Mouse (Mus musculus): ENCODE results near the gene Pim1. TPM values are rescaled to one million over a fixed set of nuclear protein-coding genes. Genes with fewer than 3 reads are reported as not detected.
"Not testable (repeated sequence)": the region's sequence is repeated elsewhere in the genome, so short reads cannot be mapped to it uniquely, and the experiment has no call there.

The Pim1 gene
- total and polyA plus RNA-seq, 2 experiments from 2014 or later: 8.3 to 12.7 TPM

DNA sequence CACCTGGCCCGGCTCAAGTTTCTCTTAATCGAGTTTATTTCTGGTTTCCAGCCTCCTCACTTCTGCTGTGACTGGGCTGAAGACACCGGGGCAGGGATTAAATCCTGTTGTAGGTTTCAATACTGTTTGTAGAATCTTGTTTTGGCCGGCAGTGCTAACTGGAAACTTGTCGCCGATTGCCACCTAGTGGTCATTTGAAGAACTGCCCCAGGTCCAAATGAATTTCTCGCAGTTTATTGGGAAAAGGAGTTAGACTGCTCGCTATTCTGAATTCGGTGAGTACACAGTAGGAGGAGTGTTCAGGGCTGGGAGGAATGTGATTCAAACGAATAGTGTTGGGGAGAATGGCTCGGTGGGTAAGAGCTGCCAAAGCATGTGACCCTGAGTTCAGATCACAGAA is 23.9 kb downstream of the Pim1 start:
- H3K4me1 ChIP-seq (ENCODE audit: insufficient read depth, low read length): no peaks in the 10 kb centered on the region
- H3K27ac ChIP-seq (ENCODE audit: low read depth, low read length): 0 out of 2 replicates have a peak overlapping the region, but pooled peaks have one; percentile 32
- peak; percentile 98 for TF ChIP-seq CTCF (IDR thresholded peaks at IDR 0.05)
- H3K36me3 ChIP-seq (ENCODE audit: insufficient read depth, low read length): no peaks in the 10 kb centered on the region
- no peaks in the 10 kb centered on the region for H3K27me3 ChIP-seq (ENCODE audit: insufficient read depth, low read length)
- WGBS: 3% methylated on average over 11 of the region's 11 CpGs
- no peaks in the 10 kb centered on the region for H3K9me3 ChIP-seq (ENCODE audit: low read length)
- H3K4me2 ChIP-seq (ENCODE audit: low read depth, low read length, poor library complexity, severe bottlenecking): no peak overlapping the region
- no peak overlapping the region for H3K4me3 ChIP-seq (ENCODE audit: low read depth, low read length)
- DNase-seq (ENCODE audit: low spot score) (peak; percentile 86), ATAC-seq (ENCODE audit: low FRiP score) (peak; percentile 34; the same call in 1 of the 2 replicates)
- H3K9ac ChIP-seq (replicated peaks; ENCODE audit: low read length, poor library complexity, severe bottlenecking): no peak overlapping the region

DNA sequence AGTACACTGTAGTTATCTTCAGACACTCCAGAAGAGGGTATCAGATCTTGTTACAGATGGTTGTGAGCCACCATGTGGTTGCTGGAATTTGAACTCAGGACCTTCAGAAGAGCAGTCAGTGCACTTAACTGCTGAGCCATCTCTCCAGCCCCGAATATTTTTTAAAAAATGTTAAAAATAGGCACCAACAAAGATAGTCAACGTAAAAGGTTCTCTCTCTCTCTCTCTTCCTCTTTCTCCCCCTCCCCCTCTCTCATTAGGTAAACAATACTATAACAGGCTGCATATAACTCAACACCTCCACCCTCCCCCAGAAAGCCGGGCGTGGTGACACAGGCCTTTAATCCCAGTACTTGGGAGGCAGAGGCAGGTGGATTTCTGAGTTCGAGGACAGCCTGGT is 28.1 kb downstream of the Pim1 start:
- H3K9ac ChIP-seq (replicated peaks; ENCODE audit: low read length, poor library complexity, severe bottlenecking); H3K27me3 ChIP-seq (ENCODE audit: insufficient read depth, low read length); DNase-seq (ENCODE audit: low spot score); H3K4me2 ChIP-seq (ENCODE audit: low read depth, low read length, poor library complexity, severe bottlenecking); H3K9me3 ChIP-seq (ENCODE audit: low read length); H3K4me1 ChIP-seq (ENCODE audit: insufficient read depth, low read length); H3K27ac ChIP-seq (ENCODE audit: low read depth, low read length); ATAC-seq (ENCODE audit: low FRiP score); H3K36me3 ChIP-seq (ENCODE audit: insufficient read depth, low read length); H3K4me3 ChIP-seq (ENCODE audit: low read depth, low read length): not testable (repeated sequence)
- WGBS: 93% methylated on average over 5 of the region's 5 CpGs

DNA sequence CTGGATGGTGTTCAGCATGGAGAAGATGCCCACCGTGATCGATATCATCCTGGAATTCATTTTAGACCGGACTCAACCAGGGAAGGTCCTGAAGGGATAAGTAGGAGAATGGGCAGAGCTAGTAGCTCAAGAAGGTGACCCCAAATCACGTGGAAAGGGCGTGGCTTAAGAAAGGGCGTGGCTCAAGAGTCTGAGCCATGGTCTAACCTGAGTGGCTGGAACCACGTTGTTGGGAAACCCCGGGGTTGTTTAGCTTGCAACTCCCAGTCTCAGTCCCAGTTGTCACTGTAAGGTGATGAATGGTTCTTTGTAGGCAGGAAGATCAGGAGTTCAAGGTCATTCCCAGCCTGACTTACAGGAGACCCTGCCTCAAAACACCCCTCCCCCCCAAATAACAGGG is 29.2 kb downstream of the Pim1 start:
- no peak overlapping the region for H3K4me2 ChIP-seq (ENCODE audit: low read depth, low read length, poor library complexity, severe bottlenecking)
- no peaks in the 10 kb centered on the region for H3K9me3 ChIP-seq (ENCODE audit: low read length)
- no peaks in the 10 kb centered on the region for H3K4me1 ChIP-seq (ENCODE audit: insufficient read depth, low read length)
- ATAC-seq (ENCODE audit: low FRiP score) (no peak), DNase-seq (ENCODE audit: low spot score) (no peak)
- WGBS: 82% methylated on average over 8 of the region's 8 CpGs
- H3K27me3 ChIP-seq (ENCODE audit: insufficient read depth, low read length): no peaks in the 10 kb centered on the region
- no peak overlapping the region for H3K9ac ChIP-seq (replicated peaks; ENCODE audit: low read length, poor library complexity, severe bottlenecking)
- no peak for TF ChIP-seq CTCF (IDR thresholded peaks at IDR 0.05)
- no peak overlapping the region for H3K27ac ChIP-seq (ENCODE audit: low read depth, low read length)
- no peaks in the 10 kb centered on the region for H3K36me3 ChIP-seq (ENCODE audit: insufficient read depth, low read length)
- no peak overlapping the region for H3K4me3 ChIP-seq (ENCODE audit: low read depth, low read length)

DNA sequence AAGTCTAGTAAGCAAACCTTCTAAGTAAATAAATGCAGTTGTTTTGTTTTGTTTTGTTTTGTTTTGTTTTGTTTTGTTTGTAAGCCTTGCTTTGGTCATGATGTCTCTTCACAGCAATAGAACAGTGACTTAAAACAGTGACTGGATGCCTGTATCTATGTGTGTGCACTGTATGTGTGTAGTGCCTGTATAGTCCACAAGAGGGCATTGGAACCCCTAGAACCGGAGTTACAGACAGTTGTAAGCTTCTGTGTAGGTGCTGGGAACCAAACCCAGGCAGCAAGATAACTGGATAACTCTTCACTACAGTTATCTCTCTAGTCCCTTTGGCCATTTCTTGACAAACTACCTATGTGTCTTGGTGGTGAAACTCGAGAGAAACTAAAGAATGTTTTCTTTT is 35.1 kb downstream of the Pim1 start:
- Histone ChIP-seq H3K27me3 (ENCODE audit: insufficient read depth, low read length) (no peaks in the 10 kb centered on the region), H3K4me1 (ENCODE audit: insufficient read depth, low read length) (no peaks in the 10 kb centered on the region), H3K9ac (replicated peaks; ENCODE audit: low read length, poor library complexity, severe bottlenecking) (no peak overlapping the region), H3K27ac (ENCODE audit: low read depth, low read length) (no peak overlapping the region), H3K36me3 (ENCODE audit: insufficient read depth, low read length) (no peaks in the 10 kb centered on the region), H3K9me3 (ENCODE audit: low read length) (no peaks in the 10 kb centered on the region), H3K4me3 (ENCODE audit: low read depth, low read length) (no peak overlapping the region), H3K4me2 (ENCODE audit: low read depth, low read length, poor library complexity, severe bottlenecking) (no peak overlapping the region)
- ATAC-seq (ENCODE audit: low FRiP score) (no peak), DNase-seq (ENCODE audit: low spot score) (no peak)
- peak; percentile 17; the same call in 1 of the 2 replicates for TF ChIP-seq CTCF (IDR thresholded peaks at IDR 0.05)
- WGBS: 76% methylated on average over 2 of the region's 2 CpGs

DNA sequence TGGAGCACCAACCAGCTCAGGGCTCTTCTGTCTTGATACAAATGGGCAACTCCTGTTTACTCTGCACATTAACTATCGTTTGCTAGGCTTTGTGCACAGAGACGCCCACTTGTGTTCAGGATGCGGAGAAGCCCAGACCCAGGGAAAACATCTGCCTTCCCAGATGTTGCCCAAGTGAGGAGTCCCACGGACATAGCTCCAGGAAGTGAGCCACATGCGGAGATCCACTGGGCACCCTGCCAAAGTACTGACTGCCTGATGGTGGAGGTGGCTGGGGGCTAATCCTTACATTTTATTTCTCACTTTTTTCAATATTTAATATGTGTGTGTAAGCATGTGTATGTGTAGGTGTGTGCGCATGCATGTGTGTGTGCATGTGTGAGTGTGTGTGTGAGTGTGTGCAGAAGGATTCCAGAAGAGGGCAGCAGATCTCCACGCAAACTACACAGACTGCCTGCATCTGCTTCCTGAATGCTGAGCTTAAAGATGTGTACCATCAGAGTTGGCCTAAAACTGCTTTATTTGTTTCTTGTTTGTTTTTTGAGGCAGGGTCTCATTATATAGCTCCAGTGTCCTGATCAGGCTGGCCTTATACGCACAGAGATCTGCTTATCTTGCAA is 38.1 kb downstream of the Pim1 start:
- WGBS: 84% methylated on average over 8 of the region's 8 CpGs

DNA sequence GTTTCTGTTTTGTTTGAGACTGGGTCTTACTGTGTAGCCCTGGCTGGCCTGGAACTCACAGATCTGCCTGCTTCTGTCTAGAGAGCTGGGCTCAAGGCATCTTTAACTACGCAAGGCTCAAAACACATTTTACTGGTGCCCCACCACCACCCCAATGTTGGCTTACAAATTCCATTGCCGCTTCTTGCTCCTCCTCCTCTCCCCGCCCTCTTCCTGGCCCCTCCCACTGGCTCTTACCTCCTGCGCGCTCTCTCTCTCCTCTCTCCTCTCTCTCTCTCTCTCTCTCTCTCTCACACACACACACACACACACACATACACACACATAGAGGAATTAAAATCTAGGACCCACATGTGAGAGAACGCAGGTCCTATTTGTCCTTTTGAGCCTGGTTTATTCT is 40.0 kb downstream of the Pim1 start:
- no peak overlapping the region for H3K27ac ChIP-seq (ENCODE audit: low read depth, low read length)
- no peaks in the 10 kb centered on the region for H3K4me1 ChIP-seq (ENCODE audit: insufficient read depth, low read length)
- no peaks in the 10 kb centered on the region for H3K36me3 ChIP-seq (ENCODE audit: insufficient read depth, low read length)
- H3K9ac ChIP-seq (replicated peaks; ENCODE audit: low read length, poor library complexity, severe bottlenecking): no peak overlapping the region
- no peak for ATAC-seq (ENCODE audit: low FRiP score)
- no peaks in the 10 kb centered on the region for H3K9me3 ChIP-seq (ENCODE audit: low read length)
- no peak for DNase-seq (ENCODE audit: low spot score)
- H3K27me3 ChIP-seq (ENCODE audit: insufficient read depth, low read length): no peaks in the 10 kb centered on the region
- no peak overlapping the region for H3K4me2 ChIP-seq (ENCODE audit: low read depth, low read length, poor library complexity, severe bottlenecking)
- TF ChIP-seq CTCF (IDR thresholded peaks at IDR 0.05): no peak
- WGBS: 87% methylated on average over 6 of the region's 6 CpGs
- H3K4me3 ChIP-seq (ENCODE audit: low read depth, low read length): no peak overlapping the region

More for the DNA sequence above, 38.1 kb downstream of the Pim1 start:
- Histone ChIP-seq H3K9me3 (ENCODE audit: low read length) (no peaks in the 10 kb centered on the region), H3K4me2 (ENCODE audit: low read depth, low read length, poor library complexity, severe bottlenecking) (no peak overlapping the region), H3K27me3 (ENCODE audit: insufficient read depth, low read length) (no peaks in the 10 kb centered on the region), H3K27ac (ENCODE audit: low read depth, low read length) (no peak overlapping the region), H3K9ac (replicated peaks; ENCODE audit: low read length, poor library complexity, severe bottlenecking) (no peak overlapping the region), H3K4me1 (ENCODE audit: insufficient read depth, low read length) (no peaks in the 10 kb centered on the region), H3K4me3 (ENCODE audit: low read depth, low read length) (no peak overlapping the region), H3K36me3 (ENCODE audit: insufficient read depth, low read length) (no peaks in the 10 kb centered on the region)
- TF ChIP-seq CTCF (IDR thresholded peaks at IDR 0.05): peak; percentile 67
- ATAC-seq (ENCODE audit: low FRiP score): no peak
- peak; percentile 21 for DNase-seq (ENCODE audit: low spot score)

All from midbrain, postnatal 0 days (tissue).